Mouse (Mus musculus): ENCODE results near the gene Aph1a. TPM values are rescaled to one million over a fixed set of nuclear protein-coding genes. Genes with fewer than 3 reads are reported as not detected.

Gene Aph1a
- polyA plus RNA-seq, 1 experiment from 2014 or later: 30.1 TPM

DNA sequence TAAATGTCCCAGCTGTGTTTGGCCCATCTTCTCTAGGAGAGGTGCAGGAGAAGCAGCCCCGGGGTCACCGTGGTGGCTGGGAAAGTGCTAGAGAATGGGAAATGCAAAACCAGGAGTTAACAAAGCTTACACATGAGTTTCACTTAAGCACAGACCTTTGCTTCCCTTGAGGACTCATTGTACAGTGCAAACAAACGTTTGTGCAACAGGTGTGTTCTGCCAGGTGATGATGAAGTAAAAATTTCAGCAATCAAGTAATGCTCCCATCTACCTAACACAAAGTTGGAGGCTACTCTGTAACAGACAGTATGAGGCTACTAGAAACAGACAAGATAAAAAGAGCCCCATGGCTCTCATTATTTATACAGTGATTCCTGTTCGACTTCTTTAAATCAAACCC, 14.7 kb upstream of the Aph1a start:
- no peaks in the 10 kb centered on the region for H3K36me3 ChIP-seq (ENCODE audit: control insufficient read depth, insufficient read depth, low read length)
- H3K9ac ChIP-seq (ENCODE audit: low read depth, low read length): no peak overlapping the region
- no peak overlapping the region for H3K4me2 ChIP-seq (ENCODE audit: low read length)
- peaks cover 11% of the 10 kb centered on the region for H3K4me1 ChIP-seq (ENCODE audit: control insufficient read depth, insufficient read depth, low read depth, low read length)
- no peaks in the 10 kb centered on the region for H3K9me3 ChIP-seq (ENCODE audit: control insufficient read depth, low read length)
- no peak overlapping the region for H3K4me3 ChIP-seq (ENCODE audit: low read length)
- no peaks in the 10 kb centered on the region for H3K27me3 ChIP-seq (replicated peaks; ENCODE audit: control insufficient read depth, insufficient read depth, low read length)
- no peak overlapping the region for H3K27ac ChIP-seq (ENCODE audit: low read depth, low read length)
- ATAC-seq: no peak
- 88% methylated on average over 4 of the region's 4 CpGs for WGBS

DNA sequence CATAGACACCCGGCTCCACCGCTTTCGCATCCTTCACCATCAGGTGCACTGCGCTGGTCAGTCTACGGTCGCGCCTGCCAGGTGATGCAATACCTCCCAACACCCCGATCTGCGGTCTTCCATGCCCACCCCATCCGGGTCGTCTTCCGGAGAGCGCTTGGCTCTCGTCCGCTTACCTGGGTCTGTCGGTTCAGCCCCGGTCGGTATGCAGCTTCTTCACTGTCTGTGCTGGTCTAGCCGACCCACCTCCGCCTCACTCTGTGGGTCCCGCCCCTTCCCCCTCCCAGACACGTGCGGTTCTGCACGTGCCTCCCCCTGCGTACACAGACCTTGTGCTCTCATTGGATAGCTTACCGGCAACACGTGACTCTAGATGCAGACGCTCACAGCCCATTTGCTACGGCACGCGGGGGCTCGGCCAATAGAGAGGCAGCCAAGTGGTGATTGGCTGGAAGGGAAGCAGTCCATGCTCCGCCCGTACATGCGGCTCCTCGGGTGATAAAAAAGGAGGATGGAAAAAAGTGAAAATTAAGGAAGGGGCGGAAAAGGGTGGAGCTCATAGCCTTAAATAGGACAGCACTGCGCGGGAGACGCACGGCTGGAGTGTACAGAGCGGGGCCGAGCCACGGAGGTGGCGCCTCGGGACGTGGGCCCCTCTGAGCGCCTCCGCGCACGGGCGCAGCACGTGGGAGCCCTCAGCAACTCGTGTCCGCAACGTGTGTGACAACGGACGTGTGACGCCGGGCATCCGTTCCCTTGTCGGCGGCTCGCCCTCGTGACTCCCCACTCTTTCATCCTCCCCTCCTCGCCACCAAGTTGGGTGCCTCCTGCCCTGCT, 11.6 kb upstream of the Aph1a start, which contains the start of gene Ciart:
Ciart (minus strand) TSS at position 273 of the 837 bp plus-strand sequence.
- peaks cover 11% of the 10 kb centered on the region for H3K4me1 ChIP-seq (ENCODE audit: control insufficient read depth, insufficient read depth, low read depth, low read length)
- under 1% methylated on average over 64 of the region's 66 CpGs for WGBS
- no peaks in the 10 kb centered on the region for H3K27me3 ChIP-seq (replicated peaks; ENCODE audit: control insufficient read depth, insufficient read depth, low read length)
- peak; percentile 100 for ATAC-seq
- H3K4me2 ChIP-seq (ENCODE audit: low read length): peak within 1 kb of the TSS; percentile 97
- peak within 1 kb of the TSS; percentile 56 for H3K4me3 ChIP-seq (ENCODE audit: low read length)
- no peaks in the 10 kb centered on the region for H3K9me3 ChIP-seq (ENCODE audit: control insufficient read depth, low read length)
- peak within 1 kb of the TSS; percentile 70 for H3K9ac ChIP-seq (ENCODE audit: low read depth, low read length)
- H3K36me3 ChIP-seq (ENCODE audit: control insufficient read depth, insufficient read depth, low read length): no peaks in the 10 kb centered on the region
- 0 out of 2 replicates have a peak within 1 kb of the TSS, but pooled peaks have one; percentile 31 for H3K27ac ChIP-seq (ENCODE audit: low read depth, low read length)

DNA sequence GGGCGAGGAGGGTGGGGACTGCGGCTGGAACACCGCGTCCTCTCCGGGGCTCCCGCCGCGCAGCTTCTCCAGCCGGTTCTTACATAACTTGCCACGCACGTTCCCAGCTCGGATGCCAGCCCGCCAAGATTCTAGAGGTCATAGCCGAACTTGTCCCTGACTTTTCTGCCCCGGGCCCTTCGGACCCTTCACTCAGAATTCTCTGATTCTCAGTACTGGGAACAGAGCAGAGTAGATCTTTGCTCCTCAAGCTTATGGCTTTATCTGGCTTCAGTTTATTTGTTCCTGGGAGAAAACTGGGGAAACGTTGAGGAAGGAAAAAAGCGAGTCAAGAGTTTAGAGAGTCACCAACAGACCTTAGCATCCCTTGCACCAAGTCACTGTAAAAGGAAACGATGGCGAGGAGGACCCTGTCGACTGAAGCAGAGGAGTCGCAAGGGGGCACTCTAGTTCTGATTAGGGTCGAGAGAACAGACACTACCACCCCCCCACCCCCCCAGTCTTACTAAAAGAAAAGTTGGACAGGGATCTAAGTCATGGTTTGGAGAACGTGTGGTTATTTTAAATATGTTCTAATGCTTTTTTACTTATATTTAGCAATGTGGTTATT, 10.8 kb upstream of the Aph1a start:
- Histone ChIP-seq H3K4me1 (ENCODE audit: control insufficient read depth, insufficient read depth, low read depth, low read length) (peaks cover 11% of the 10 kb centered on the region), H3K4me3 (ENCODE audit: low read length) (peak overlapping the region; percentile 56), H3K9me3 (ENCODE audit: control insufficient read depth, low read length) (no peaks in the 10 kb centered on the region), H3K27ac (ENCODE audit: low read depth, low read length) (no peak overlapping the region), H3K9ac (ENCODE audit: low read depth, low read length) (peak overlapping the region; percentile 41), H3K4me2 (ENCODE audit: low read length) (peak overlapping the region; percentile 97), H3K27me3 (replicated peaks; ENCODE audit: control insufficient read depth, insufficient read depth, low read length) (no peaks in the 10 kb centered on the region), H3K36me3 (ENCODE audit: control insufficient read depth, insufficient read depth, low read length) (no peaks in the 10 kb centered on the region)
- ATAC-seq: no peak
- WGBS: 2% methylated on average over 23 of the region's 24 CpGs

DNA sequence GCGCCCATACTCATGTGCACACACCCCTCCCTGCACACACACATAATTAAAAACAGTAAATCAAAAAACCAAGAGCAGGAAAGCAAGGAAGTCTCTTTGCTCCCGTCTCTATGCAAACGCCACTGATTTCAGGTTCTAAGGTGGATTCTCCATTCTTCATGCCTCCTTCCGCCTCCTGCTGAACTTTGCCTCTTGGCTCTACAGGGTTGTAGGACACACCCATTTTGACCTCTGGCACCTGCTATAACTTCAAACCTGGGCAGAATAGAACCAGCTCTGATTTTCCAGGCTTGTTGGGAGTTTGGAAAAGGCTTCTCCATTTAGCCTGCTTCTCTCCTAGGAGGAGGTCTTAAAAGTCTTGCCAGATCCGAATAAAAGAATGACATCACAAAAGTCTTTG, 9.4 kb upstream of the Aph1a start:
- no peak overlapping the region for H3K4me2 ChIP-seq (ENCODE audit: low read length)
- H3K4me3 ChIP-seq (ENCODE audit: low read length): no peak overlapping the region
- no peaks in the 10 kb centered on the region for H3K9me3 ChIP-seq (ENCODE audit: control insufficient read depth, low read length)
- H3K27ac ChIP-seq (ENCODE audit: low read depth, low read length): no peak overlapping the region
- no peak overlapping the region for H3K9ac ChIP-seq (ENCODE audit: low read depth, low read length)
- WGBS: 85% methylated on average over 5 of the region's 5 CpGs
- peaks cover 11% of the 10 kb centered on the region for H3K4me1 ChIP-seq (ENCODE audit: control insufficient read depth, insufficient read depth, low read depth, low read length)
- no peaks in the 10 kb centered on the region for H3K36me3 ChIP-seq (ENCODE audit: control insufficient read depth, insufficient read depth, low read length)
- ATAC-seq: no peak
- H3K27me3 ChIP-seq (replicated peaks; ENCODE audit: control insufficient read depth, insufficient read depth, low read length): no peaks in the 10 kb centered on the region

DNA sequence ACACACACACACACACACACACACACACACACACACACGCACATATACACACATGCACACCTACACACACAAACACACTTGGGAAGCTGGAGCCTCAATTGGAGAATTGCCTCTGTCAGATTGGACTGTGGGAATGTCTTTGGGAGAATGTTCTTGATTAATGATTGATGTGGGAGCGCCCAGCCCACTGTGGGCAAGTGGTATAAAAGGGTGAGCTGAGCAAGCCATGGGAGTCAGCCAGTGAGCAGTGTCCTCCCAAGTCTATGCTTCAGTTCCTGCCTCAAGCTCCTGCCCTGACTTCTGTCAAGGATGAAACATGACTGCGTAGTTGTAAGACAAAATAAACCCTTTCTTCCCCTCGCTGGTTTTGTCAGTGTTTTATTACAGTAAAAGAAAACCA, 6.2 kb upstream of the Aph1a start:
- H3K4me2 ChIP-seq (ENCODE audit: low read length): no peak overlapping the region
- H3K27ac ChIP-seq (ENCODE audit: low read depth, low read length): no peak overlapping the region
- H3K4me3 ChIP-seq (ENCODE audit: low read length): no peak overlapping the region
- 81% methylated on average over 4 of the region's 4 CpGs for WGBS
- H3K9ac ChIP-seq (ENCODE audit: low read depth, low read length): no peak overlapping the region
- no peaks in the 10 kb centered on the region for H3K9me3 ChIP-seq (ENCODE audit: control insufficient read depth, low read length)
- peaks cover 5% of the 10 kb centered on the region; the same call in 1 of the 2 replicates for H3K4me1 ChIP-seq (ENCODE audit: control insufficient read depth, insufficient read depth, low read depth, low read length)
- no peaks in the 10 kb centered on the region for H3K27me3 ChIP-seq (replicated peaks; ENCODE audit: control insufficient read depth, insufficient read depth, low read length)
- H3K36me3 ChIP-seq (ENCODE audit: control insufficient read depth, insufficient read depth, low read length): no peaks in the 10 kb centered on the region
- ATAC-seq: no peak

DNA sequence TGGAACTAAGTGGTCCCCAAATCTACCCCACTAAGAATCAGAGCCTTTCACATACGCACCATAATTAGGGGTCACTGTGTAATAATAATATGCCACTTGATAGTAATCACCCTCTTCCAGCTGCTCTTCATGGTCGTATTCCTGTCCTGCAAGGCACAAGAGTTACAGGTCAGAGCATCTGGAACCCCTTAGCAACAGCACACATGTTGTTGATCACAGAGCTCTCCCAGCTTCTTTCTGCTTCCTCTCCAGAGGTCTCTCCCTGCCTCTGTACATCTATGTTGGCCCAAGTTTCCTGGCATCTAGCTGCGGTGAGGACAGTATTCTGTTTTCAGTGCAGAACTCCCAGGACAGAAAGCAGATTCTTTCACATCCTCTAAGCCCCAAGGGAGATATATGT, 4.1 kb upstream of the Aph1a start:
- Histone ChIP-seq H3K9ac (ENCODE audit: low read depth, low read length) (no peak overlapping the region), H3K4me1 (ENCODE audit: control insufficient read depth, insufficient read depth, low read depth, low read length) (peaks cover under 1% of the 10 kb centered on the region), H3K36me3 (ENCODE audit: control insufficient read depth, insufficient read depth, low read length) (no peaks in the 10 kb centered on the region), H3K27me3 (replicated peaks; ENCODE audit: control insufficient read depth, insufficient read depth, low read length) (no peaks in the 10 kb centered on the region), H3K4me3 (ENCODE audit: low read length) (no peak overlapping the region), H3K9me3 (ENCODE audit: control insufficient read depth, low read length) (no peaks in the 10 kb centered on the region), H3K27ac (ENCODE audit: low read depth, low read length) (no peak overlapping the region), H3K4me2 (ENCODE audit: low read length) (no peak overlapping the region)
- 73% methylated on average over 3 of the region's 3 CpGs for WGBS
- ATAC-seq: no peak

DNA sequence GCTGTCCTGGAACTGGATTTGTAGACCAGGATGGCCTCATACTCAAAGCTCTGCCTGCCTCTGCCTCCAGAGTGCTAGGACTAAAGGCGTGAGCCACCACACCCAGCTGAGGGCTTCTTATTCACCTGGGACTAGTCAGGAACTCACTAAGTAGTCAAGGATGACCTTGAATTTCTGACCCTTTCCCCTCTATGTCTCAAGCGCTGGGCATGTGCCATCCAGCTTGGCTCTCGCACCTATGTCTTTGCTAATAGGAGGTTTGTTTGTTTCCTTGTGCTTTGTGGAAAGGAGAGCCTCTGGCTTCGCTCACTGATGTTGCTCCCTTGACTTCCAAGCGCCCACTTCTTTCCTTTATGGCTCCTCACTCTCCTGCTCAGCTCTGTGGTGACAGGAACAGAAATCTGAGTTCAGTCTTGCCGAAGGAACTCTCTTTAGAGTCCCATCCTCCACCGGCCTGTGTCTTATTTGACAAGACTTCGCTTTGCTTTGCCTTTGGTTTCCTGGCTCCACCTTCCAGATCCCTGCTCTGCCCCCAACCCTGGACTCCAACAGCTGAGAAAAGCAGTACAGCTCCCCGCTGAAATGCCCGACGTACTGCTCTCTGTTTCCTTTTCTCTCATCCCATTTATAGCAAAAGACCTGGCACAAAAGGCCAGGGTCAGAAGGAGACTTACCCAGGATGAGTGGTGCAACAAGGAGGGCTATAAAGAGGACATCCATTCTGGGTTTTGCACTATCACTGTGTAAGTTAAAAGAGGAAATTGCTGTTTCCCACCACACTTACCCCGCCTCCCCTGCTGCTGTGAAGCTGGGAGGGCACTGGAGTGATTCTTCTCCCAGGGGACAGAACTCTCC, 2.3 kb upstream of the Aph1a start, which contains the start of gene BC028528:
BC028528 (minus strand) TSS at position 795 of the 855 bp plus-strand sequence.
- H3K4me2 ChIP-seq (ENCODE audit: low read length): peak within 1 kb of the TSS; percentile 11

DNA sequence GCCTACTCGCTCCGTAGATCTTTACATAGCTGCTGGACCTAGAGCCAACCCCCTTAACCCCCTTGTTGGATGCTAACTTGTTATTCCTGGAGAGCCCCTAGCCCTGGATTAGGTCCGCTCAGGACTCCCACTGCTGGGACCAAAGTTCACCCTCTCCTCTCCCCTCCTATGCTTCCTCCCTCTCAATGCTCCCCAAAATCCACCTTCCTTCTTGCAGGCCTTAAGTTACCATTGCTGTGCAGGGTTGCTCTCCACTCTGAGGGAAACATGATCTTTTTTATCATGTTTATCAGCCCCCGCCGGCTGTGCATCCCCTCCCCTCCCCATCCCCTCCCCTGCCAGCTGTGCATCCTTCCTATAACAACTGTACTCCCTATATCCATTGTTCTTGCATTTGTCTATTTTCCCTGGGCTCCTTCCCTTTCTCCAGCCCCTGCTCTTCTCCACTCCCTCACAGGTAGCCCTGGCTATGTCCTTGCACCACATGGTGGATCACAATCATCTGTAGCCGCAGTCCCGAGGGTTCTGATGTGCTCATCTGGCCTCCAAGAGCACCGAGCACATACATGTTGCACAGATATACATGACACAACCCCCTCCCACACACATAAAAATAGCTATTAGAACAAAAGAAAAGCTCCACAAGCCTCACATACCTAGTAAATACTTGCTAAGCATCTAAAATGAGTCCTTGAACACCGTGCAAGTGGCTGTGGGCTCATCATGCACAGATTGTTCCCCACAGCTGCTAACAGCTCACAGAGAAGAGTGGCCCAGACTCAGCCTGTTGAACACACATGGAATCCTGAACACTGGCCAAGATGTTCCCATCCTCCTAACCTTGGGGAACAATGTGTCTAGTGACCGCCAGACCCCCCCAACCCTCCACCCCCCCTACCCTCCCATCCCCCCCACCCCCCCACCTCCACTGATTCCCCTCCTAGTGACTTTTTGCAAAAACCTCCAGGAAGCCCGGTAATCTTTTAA, 1.4 kb upstream of the Aph1a start:
- no peak overlapping the region for H3K4me3 ChIP-seq (ENCODE audit: low read length)
- no peak overlapping the region; the same call in 1 of the 2 replicates for H3K4me2 ChIP-seq (ENCODE audit: low read length)
- no peaks in the 10 kb centered on the region for H3K27me3 ChIP-seq (replicated peaks; ENCODE audit: control insufficient read depth, insufficient read depth, low read length)
- WGBS: 38% methylated on average over 11 of the region's 11 CpGs
- no peaks in the 10 kb centered on the region for H3K36me3 ChIP-seq (ENCODE audit: control insufficient read depth, insufficient read depth, low read length)
- peak overlapping the region; percentile 4; the same call in 1 of the 2 replicates for H3K9ac ChIP-seq (ENCODE audit: low read depth, low read length)
- no peaks in the 10 kb centered on the region for H3K9me3 ChIP-seq (ENCODE audit: control insufficient read depth, low read length)
- no peak for ATAC-seq
- peak overlapping the region; percentile 19; the same call in 1 of the 2 replicates for H3K27ac ChIP-seq (ENCODE audit: low read depth, low read length)
- H3K4me1 ChIP-seq (ENCODE audit: control insufficient read depth, insufficient read depth, low read depth, low read length): peaks cover 11% of the 10 kb centered on the region

More for the DNA sequence above, 2.3 kb upstream of the Aph1a start, which contains the start of gene BC028528:
- Histone ChIP-seq H3K9me3 (ENCODE audit: control insufficient read depth, low read length) (no peaks in the 10 kb centered on the region), H3K36me3 (ENCODE audit: control insufficient read depth, insufficient read depth, low read length) (no peaks in the 10 kb centered on the region), H3K27me3 (replicated peaks; ENCODE audit: control insufficient read depth, insufficient read depth, low read length) (no peaks in the 10 kb centered on the region), H3K9ac (ENCODE audit: low read depth, low read length) (peak within 1 kb of the TSS; percentile 17; the same call in 1 of the 2 replicates), H3K4me1 (ENCODE audit: control insufficient read depth, insufficient read depth, low read depth, low read length) (peaks cover 11% of the 10 kb centered on the region), H3K27ac (ENCODE audit: low read depth, low read length) (peak within 1 kb of the TSS; percentile 60), H3K4me3 (ENCODE audit: low read length) (peak within 1 kb of the TSS; percentile 14; the same call in 1 of the 2 replicates)
- 22% methylated on average over 12 of the region's 12 CpGs for WGBS
- no peak for ATAC-seq
